Mouse (Mus musculus) cerebellum, adult 11-12 months (tissue): ENCODE measurements at regions not wholly inside any gene's neighbourhood (a gene's known extent, or its start where the extent isn't known, plus 50 kb on each side); places are given as distances from the start of the nearest gene placed in this dataset.
"Not testable (repeated sequence)": the region's sequence is repeated elsewhere in the genome, so short reads cannot be mapped to it uniquely, and the experiment has no call there.

Source experiments
- DNase-seq: peaks from one replicate; pipeline ENCODE4 v3.0.0; 2022

DNA sequence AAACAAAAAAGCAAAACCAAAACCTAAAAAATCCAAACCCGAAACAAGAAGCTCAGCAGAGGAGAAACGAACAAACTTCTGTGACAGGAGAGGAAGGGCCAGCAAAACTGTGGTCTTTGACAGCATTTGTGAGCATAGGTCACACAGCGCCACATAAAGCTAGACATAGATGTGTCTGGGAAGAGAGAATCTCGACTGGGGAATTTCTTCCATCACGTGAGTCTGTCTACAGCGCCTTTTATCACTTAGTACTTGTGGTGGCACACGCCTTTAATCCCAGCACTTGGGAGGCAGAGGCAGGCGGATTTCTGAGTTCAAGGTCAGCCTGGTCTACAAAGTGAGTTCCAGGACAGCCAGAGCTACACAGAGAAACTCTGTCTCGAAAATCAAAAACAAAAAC, 250.2 kb upstream of the Tgfbr2 start:
- DNase-seq: not testable (repeated sequence)

DNA sequence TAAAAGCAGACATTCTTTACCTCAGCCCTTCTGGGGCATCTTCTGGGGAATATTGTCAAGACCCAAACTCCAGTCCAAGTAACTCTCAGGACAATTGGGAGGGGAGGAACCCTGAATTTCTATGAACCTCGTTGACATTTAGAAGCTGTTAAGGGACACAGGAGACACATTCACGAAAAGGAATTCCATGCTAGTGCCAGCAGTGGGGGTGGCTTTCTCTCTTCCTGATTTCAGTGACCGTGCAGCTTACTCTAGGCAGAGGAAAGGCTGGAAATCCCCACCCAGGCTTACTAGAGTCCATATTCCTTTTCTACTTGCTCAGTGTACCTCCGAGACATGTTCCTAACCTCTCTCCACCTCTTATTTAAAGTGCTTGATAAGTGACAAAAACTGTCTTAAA, 239.9 kb upstream of the Tgfbr2 start:
- no peak for DNase-seq

GRCm38 (mm10) chr9:116411067-116411466, 235.9 kb upstream of the Tgfbr2 start:
- DNase-seq: no peak

DNA sequence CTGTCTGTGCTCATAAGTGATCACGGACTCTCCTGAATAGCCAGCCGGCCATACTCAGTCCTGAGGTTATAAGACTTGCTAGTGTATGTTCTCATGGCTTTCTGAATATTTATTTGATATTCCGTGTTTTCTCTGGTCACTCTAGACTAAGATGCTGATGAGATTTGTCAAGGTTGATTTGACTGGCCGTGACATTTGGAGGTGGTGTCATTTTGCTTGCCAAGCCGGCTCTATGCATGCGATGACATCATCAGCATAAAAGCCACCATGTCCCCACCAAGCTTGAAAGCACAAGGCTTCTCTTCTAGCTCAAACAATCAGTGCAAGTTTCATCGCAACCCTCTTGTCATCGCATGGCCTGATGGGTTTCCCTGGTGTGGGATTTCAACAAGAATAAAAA, 235.3 kb upstream of the Tgfbr2 start:
- no peak for DNase-seq

DNA sequence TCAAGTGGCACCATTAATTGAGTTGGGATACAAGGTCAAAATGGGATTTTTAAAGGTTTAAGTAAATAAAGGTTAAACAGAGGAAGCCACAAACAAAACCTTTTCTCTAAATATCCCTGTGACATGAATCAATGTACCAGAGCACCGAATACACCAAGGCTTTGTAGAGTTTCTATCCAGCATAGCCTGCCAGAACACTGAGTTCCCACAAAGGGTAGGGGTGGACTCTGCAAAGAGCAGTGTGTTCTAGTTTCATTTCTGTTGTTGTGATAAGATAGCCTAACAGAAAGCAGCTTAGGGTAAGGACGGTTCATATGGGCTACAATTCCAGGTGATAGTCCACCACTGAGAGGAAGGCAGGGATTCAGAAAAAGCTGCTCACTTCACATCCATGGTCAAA, 233.0 kb upstream of the Tgfbr2 start:
- no peak for DNase-seq

- DNase-seq: no peak
These were observed 229.9 kb upstream of the Tgfbr2 start for GRCm38 (mm10) chr9:116405051-116405450.

DNA sequence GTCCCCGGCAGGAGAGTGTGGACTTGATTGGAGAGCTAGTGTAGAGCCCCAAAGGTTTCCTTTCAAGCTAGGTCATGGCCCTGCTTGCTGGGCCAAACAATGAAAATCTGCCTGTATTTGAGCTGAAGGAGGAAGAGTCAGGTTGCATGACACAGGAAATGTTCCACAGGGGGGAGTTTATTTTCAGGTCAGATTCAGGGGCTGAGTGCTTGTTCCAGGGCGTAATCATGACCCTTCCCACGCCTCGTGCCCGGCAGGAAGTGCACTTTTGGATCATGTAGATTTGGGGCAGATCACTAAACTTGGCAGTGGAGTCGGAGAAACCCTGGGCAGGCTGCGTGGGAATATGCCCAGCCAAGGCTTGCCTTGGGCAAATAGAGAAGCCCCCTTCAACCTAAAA, 226.7 kb upstream of the Tgfbr2 start:
- DNase-seq: no peak

GRCm38 (mm10) chr9:116400270-116400669, 225.1 kb upstream of the Tgfbr2 start:
- DNase-seq: no peak

- no peak for DNase-seq
These were observed 224.1 kb upstream of the Tgfbr2 start for GRCm38 (mm10) chr9:116399296-116399695.

GRCm38 (mm10) chr9:116392258-116392657, 217.1 kb upstream of the Tgfbr2 start:
- no peak for DNase-seq

- DNase-seq: no peak
These were observed 214.6 kb upstream of the Tgfbr2 start for GRCm38 (mm10) chr9:116389781-116390180.

DNA sequence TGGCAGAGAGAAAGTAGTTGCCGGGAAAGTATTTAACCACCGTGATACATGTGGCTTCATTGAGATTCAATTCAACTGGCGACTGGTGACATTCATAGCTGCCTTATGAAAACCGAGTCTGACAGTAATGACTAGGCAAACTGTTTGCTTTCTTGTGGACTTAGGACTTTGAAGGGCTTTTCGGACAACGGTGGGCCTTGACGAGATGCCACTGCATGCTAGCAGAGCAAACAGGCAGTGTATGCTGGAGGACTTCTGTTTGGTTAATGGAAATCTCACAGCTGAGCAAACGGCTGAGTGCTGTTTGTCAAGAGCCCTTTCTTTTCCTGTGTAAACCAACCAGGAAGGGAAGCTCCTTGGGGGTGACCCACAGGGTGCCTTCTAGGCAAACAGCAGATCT, 213.7 kb upstream of the Tgfbr2 start:
- DNase-seq: no peak

- DNase-seq: no peak
These were observed 212.9 kb upstream of the Tgfbr2 start for GRCm38 (mm10) chr9:116388025-116388424.

- DNase-seq: no peak
These were observed 209.3 kb upstream of the Tgfbr2 start for GRCm38 (mm10) chr9:116384176-116385076.

GRCm38 (mm10) chr9:116383411-116384101, 208.4 kb upstream of the Tgfbr2 start:
- no peak for DNase-seq

DNA sequence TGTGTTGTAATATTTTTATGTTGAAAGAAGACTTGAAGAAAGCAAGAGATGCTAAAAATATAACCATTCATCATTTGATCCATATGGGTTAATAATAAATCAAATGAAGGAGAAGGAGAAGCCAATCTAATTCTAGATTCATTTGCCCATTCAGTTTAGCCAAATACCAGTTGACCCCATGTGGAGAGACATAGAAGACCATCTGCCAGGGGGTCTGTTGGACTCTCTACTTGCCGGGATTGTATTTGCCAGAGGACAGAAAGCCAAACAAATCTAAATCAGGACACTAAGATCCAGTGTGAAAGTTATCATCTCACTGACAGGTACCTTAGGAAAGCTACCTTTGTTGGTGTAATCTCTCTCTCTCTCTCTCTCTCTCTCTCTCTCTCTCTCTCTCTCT, 202.5 kb upstream of the Tgfbr2 start:
- DNase-seq: no peak

GRCm38 (mm10) chr9:116375658-116376357, 200.6 kb upstream of the Tgfbr2 start:
- DNase-seq: peak; percentile 11

GRCm38 (mm10) chr9:116374343-116374742, 199.2 kb upstream of the Tgfbr2 start:
- no peak for DNase-seq

DNA sequence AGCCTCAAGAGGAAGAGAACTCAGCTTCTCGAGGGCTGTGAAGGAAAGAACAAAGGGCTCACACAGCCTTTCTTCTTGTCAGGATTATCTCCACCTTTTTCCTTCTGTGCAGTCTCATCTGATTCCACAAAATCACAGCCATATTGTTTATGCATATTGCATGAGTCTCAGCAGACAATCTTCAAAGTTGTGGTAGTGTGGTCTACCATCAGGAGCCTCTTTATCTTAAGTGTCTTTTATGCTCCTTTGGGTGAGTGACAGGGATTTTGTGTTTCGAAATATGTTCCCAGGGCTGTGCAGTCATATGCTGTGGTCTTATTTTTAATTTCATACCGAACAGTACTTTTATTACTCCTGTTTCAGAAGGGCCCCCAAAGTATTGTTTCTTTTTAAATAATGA, 198.2 kb upstream of the Tgfbr2 start:
- no peak for DNase-seq

- DNase-seq: no peak
These were observed 194.0 kb upstream of the Tgfbr2 start for GRCm38 (mm10) chr9:116369059-116369718.

GRCm38 (mm10) chr9:116366713-116367112, 191.6 kb upstream of the Tgfbr2 start:
- no peak for DNase-seq

DNA sequence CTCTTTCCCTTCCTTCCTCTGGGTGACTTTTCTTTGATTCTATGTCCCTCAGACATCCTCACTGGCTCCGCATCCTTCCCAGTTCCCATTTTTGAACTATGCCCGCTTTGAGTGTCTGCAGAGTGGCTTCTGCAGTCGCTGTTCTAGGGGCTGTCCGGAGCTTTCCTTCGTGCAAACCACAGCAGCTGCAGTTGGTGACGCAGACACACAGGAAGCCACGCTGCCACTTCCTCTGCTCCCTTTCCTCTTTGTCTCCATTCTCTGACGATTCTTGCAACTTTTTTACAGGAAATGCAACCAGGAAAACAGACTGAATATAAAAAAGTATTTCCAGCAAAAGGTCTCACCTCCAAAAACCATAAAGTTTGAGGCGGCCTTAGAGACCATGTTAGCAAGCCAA, 191.0 kb upstream of the Tgfbr2 start:
- DNase-seq: no peak

GRCm38 (mm10) chr9:116365701-116366100, 190.5 kb upstream of the Tgfbr2 start:
- no peak for DNase-seq
